21 mouse cellular contexts compared by ENCODE assay signal in the genomic region with DNA sequence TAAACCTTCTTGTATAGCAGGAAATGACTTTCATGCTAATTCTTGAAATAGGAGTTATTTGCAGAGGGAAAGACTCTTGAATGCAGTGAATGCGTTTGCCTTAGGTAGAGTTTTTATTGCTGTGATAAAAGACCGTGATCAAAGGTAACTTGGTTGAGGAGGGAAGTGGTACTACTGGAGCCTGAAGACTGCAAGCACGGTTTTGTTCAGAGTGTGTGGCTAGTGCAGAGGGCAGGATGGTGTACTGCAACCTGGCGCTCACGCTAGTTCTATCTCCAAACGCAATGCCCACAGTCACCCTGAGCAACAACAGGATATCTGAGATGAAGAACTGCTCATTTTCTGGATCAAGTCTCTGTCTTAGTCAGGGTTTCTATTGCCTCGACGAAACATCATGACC. TPM values are rescaled to one million over a fixed set of nuclear protein-coding genes. Genes with fewer than 3 reads are reported as not detected.
"Had no signal": no experiment of that assay in that cellular context is flagged by ENCODE, and none has a peak within 500 bp of the region (broad histone marks: within the 10 kb centered on the region; RNA-seq: fewer than 3 reads in every experiment).

No protein-coding gene starts in this region.

- H3K4me3 ChIP-seq: gastrocnemius, adult 2 months; heart, embryonic 10.5 days; heart, embryonic 12.5 days; hindbrain, embryonic 10.5 days; hindbrain, embryonic 12.5 days; kidney, embryonic 15.5 days; limb, embryonic 13.5 days; limb, embryonic 15.5 days; liver, embryonic 12.5 days had no signal

- H3K27ac ChIP-seq: gastrocnemius, adult 2 months; heart, embryonic 10.5 days; hindbrain, embryonic 10.5 days; hindbrain, embryonic 12.5 days; hindbrain, embryonic 14.5 days; kidney, embryonic 15.5 days; kidney, postnatal 0 days; limb, embryonic 13.5 days; limb, embryonic 15.5 days; liver, embryonic 12.5 days had no signal

- H3K27me3 ChIP-seq: heart, embryonic 12.5 days; hindbrain, embryonic 12.5 days; kidney, embryonic 15.5 days; limb, embryonic 13.5 days; limb, embryonic 15.5 days; liver, embryonic 12.5 days had no signal

- H3K36me3 ChIP-seq: heart, embryonic 10.5 days; heart, embryonic 12.5 days; hindbrain, embryonic 10.5 days; liver, embryonic 12.5 days had no signal

- DNase-seq: gastrocnemius, postnatal 10 days; gastrocnemius, postnatal 25 days; kidney, adult 2 months; kidney, adult 9 months; kidney, postnatal 14 days; layer of hippocampus, adult 9-11 months; layer of hippocampus, postnatal 36 days had no signal

- H3K9ac ChIP-seq: heart, embryonic 12.5 days; hindbrain, embryonic 12.5 days; hindbrain, embryonic 14.5 days; kidney, embryonic 15.5 days; limb, embryonic 13.5 days; limb, embryonic 15.5 days; liver, embryonic 12.5 days had no signal

- H3K4me2 ChIP-seq: heart, embryonic 12.5 days; hindbrain, embryonic 12.5 days; hindbrain, embryonic 14.5 days; kidney, embryonic 15.5 days; limb, embryonic 13.5 days; limb, embryonic 15.5 days; liver, embryonic 12.5 days had no signal

- H3K4me1 ChIP-seq: hindbrain, embryonic 12.5 days; liver, embryonic 12.5 days had no signal

- ATAC-seq: hindbrain, embryonic 16.5 days; inflammation-experienced regulatory T-cells, adult 6 months; liver, embryonic 12.5 days had no signal

- H3K9me3 ChIP-seq: heart, embryonic 10.5 days; heart, embryonic 12.5 days; hindbrain, embryonic 10.5 days; hindbrain, embryonic 12.5 days; kidney, embryonic 15.5 days; limb, embryonic 13.5 days; limb, embryonic 15.5 days; liver, embryonic 12.5 days had no signal

RNA-seq across cellular contexts. Expression of gene Tmod2, which starts 22.5 kb away (rescaled TPM):
- polyA plus RNA-seq: liver, adult 2 months had no signal

RNA-seq across cellular contexts. Expression of gene Scg3, which starts 50.3 kb away (rescaled TPM):
- polyA plus RNA-seq: inflammation-experienced regulatory T-cells, adult 6 months; liver, adult 2 months had no signal
